Mouse (Mus musculus): ENCODE data around the gene Jpt1.
A peak's percentile ranks its signal among the peaks of the same experiment; 100 is the strongest.
"Not testable (repeated sequence)": the region's sequence is repeated elsewhere in the genome, so short reads cannot be mapped to it uniquely, and the experiment has no call there.

Jpt1 gene

DNA sequence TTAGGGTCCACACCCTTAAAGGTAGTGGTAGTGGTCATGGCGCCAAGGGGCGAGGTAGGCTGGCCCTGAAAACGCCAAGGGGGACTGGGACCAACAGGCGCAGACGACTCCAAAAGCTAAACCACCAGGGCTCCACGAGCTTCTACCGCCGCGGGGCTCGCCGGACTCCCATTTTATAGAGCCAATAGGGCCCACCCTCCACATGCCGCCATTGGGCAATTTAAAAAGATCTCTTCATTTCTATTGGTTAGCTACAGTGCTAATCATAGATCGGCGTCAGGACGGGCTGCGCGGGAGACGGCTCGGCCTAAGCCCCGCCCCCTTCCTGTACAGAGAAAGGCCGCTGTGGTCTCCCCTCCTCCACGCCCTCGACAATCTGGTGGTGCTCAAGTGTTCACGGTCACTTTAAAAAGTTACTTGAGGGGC lies at the start of gene Jpt1:
Gene Jpt1, minus strand, starts transcription at position 150 of the 426 bp plus-strand sequence.
- DNase-seq (ENCODE audit: low read depth) = peak; percentile 92

DNA sequence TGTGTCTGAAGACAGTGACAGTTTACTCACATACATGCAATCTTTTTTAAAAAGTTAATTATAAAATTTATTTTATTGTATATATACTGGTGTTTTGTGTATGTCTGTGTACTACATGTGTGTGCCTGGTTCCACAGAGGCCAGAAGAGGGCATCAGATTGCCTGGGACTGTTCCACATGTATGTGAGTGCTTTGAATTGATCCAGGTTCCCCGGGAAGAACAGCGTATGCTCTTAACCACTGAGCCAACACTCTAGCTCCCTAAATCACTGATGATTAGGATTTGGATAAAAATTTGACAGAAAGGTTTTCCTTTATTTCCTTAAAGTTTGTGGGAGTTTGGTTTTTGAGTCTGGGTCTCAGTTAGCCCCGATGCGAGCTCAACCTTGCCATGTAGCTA lies 49.2 kb upstream of the Jpt1 start:
- DNase-seq (ENCODE audit: low read depth) = no peak

DNA sequence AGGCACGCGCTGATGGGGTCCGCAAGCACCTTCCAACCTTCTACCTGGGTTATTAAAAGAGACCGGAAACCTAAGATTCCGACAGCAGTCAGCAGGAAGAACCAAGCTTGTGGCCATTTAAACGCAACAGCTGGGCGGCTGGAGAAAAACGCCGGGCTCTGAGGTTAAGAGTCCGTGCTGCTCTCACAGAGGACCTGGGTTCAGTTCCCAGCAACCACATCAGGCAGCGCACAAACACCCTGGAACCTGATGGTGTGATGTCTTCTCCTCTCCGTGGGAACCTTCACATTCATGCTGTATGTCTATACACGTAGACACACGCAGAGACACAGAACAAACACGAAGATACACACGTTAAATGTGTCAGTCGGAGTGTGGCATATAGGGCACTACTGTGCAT lies 41.5 kb upstream of the Jpt1 start:
- no peak for DNase-seq (ENCODE audit: low read depth)

DNA sequence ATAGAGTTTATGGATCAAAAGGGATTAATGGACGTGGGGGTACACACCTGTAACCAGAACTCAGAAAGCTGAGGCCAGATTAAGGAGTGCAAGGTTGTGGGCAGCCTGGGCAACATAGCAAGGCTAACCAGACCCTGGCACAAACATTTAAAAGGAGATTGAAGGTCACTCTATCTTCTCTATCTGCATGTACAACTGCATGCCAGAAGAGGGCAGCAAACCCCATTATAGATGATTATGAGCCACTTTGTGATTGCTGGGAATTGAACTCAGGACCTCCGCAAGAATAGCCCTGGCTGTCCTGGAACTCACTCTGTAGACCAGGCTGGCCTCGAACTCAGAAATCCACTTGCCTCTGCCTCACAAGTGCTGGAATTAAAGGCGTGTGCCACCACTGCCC lies 38.6 kb upstream of the Jpt1 start:
- DNase-seq (ENCODE audit: low read depth) = no peak

DNA sequence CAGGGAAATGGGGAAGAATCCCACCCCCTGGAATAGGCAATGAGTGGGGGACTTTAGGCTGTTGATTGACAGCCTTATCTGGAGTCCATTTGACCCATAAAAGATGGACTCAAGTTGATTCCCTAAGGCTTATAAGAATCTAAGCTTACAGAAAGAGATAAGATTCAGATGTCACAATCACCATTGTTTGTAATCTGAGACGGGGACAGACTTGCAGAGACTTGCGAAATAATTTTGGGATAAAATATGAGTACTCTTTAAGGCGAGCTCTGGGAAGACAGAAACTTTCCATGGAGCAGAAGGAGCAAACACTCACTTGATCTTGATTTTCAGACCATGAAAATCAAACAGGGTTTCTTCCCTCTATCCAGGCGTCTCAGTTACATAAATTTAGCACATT lies 29.4 kb upstream of the Jpt1 start:
- no peak for DNase-seq (ENCODE audit: low read depth)

DNA sequence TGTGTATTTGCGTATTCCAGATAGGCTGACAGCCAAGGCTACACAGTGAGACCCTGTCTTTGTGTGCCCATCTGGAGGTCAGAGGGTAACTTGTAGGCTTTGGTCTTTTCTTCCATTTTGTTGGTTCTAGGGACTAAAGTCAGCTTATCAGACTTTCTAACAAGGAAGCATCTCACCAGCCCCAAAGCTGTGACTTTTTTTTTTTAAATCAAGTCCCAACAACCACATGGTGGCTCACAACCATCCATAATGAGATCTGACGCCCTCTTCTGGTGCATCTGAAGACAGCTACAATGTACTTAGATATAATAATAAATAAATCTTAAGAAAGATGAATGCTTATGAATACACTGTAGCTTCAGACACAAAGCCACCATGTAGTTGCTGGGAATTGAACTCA lies 23.9 kb upstream of the Jpt1 start:
- no peak for DNase-seq (ENCODE audit: low read depth)

DNA sequence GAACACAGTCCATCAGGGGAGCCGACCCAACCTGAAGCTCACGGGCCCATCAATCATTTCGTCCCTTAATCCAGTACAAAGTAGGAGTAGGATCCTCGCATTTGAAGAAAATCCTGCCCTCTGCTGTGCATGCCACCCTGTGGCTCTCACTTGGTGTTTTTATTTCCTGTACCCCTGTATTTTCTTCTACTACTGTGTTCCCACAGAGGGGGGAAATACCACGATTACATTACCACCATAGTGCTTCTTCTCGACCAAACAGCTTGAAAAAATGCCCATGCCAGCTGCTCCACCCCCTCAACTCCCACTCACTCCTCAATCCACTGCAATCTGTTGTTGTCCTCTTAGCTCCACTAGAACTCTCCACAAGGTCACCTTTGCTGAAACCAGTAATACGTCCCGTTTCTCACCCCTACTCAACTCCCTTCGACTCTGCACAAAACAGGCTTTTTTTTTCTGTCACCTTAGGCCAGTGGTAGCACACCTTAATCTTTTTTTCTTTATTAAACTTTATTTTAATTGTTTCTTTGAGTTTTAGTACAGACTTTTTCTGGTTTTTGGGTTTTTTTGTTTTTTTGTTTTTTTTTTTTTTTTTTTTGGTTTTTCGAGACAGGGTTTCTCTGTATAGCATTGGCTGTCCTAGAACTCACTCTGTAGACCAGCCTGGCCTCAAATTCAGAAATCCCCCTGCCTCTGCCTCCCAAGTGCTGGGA lies 22.8 kb upstream of the Jpt1 start:
- DNase-seq (ENCODE audit: low read depth) = no peak

DNA sequence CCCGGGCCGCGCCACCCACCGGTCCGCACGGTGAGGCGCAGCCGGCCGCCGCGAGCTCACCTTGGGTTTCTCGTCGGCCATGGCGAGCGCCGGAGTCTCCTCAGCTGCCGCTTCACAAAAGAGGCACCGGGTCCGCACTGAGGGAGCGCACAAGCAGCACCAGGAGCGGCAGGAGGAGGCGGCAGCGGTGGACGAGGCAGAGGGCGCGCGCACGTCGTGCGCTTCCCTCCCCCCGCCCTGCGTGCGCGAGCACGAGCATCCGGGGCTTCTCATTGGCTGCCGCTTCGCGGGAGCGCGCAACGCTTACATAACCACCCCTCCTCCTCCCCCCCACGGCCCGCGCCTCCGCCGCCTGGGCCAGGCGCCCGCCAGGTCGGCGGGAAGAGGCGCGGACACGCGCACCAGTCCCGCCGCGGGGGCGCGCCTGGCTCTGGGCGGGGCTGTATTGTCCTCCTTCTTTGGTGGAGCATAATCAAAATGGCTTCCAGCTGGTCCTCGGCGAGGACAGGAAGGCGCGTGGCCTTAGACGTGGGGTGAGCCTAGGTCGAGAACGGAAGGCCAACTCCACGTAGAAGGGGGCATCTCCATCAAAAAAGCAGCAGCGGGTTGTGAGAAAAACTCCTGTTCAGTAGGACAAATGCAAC lies 22.0 kb upstream of the Jpt1 start, which contains the start of gene Sumo2:
Gene Sumo2, minus strand, starts transcription at position 239 of the 644 bp plus-strand sequence.
- DNase-seq (ENCODE audit: low read depth) = peak; percentile 92

DNA sequence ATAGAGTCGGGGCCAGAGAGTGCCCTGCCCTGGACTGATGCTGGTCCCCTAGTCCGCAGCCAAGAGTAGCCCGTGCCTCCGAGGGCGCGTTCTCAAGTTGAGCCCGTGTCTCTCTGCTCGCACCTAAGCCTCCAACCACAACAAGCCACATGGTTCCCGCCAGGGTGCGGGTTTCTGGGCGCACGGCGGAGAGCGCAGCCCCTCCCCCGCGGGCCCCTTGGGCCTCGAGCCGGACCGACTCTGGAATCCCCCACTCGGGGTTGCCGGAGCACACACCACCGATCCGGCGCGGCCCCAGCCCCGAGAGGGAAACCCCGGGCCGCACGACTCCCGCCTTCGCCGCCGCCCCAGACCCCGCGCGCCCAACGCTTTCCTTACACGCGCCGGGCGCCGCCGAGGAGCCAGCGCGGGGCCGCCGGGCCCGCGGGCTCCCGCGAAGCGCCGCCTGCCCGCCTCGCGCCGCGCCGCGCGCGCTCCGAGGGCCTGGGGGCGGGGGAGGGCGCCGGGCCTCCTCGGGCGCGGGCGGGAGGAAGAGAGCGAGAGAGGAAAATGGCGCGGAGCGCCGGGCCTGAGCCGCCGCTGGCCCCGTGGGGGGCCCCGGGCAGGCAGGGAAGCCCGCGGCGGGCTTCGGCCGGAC lies 21.3 kb upstream of the Jpt1 start:
- no peak for DNase-seq (ENCODE audit: low read depth)

DNA sequence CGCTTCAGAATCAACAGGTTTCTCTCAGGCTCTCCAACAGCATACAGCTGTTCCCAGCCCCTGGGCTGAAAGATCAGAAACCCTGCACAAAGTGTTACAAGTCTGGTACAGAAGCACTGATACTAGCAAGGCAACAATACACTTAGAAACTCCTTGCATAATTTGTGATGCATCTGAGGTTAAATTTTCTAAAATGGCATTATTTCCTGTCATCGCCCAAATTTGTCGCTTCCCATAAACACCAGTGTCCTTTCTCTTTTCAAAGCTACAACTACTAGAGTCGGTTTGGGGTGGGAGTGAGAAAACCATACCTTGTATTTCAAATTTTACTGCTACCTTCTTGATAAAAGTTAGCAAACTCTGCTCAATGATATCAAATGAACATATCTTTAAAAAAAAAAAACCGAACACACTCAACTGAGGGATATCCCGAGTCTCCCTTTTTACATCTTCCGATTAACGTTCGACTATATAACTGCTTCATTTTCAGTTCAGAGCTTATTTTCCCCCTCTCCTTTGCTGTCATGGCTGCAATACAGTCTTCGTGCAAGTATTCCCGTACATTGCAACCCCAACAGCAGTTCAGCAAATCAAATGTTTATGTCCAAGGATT lies 20.7 kb upstream of the Jpt1 start:
- DNase-seq (ENCODE audit: low read depth) = no peak

DNA sequence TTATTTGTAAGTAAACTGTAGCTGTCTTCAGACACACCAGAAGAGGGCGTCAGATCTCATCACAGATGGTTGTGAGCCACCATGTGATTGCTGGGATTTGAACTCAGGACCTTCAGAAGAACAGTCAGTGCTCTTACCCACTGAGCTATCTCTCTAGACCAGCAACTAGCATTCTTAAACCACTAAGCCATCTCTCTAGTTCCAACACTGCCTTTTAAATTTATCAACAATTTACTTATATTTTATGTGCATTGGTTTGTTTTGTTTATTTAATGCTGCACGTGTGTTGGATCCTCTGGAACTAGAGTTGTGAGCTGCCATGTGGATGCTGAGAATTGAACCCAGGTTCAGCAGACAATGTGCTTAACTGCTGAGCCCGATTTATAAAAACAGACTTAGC lies 12.3 kb upstream of the Jpt1 start:
- DNase-seq (ENCODE audit: low read depth) = not testable (repeated sequence)

DNA sequence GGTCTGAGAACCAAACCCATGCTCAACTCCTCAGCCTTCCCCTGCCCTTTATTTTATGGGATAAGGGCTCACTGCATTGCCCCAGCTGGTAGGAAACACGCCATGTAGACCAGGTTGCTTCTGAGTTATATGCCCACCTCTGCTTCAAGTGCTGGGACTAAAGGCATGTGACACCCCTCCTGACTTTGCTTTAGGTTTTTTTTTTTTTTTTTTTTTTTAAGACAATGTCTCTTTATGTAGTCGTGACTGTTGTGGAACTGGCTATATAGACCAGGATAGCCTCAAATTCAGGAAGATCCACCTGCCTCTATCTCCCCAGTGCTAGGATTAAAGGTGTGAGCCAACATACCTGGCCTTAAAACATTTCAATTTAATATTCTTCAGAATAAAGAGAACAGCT lies 8.5 kb upstream of the Jpt1 start:
- DNase-seq (ENCODE audit: low read depth) = no peak

DNA sequence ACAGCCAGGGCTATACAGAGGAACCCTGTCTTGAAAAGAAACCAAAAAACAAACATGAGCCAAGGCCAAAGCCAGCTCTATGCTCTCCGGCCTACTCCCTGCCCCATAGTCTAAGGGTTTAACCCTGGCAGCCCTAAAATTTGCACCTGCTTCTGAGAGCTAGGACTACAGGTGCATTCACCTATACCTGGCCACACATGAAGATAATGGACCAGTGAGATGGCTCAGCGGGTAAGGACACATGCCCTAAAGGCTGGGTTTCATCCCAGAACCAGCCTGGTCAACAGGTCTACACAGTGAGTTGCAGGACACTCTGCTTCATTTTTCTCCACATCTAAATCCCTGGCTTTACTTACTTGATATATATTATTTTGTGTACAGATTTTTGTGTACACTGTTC lies 8.1 kb upstream of the Jpt1 start:
- DNase-seq (ENCODE audit: low read depth) = no peak

DNA sequence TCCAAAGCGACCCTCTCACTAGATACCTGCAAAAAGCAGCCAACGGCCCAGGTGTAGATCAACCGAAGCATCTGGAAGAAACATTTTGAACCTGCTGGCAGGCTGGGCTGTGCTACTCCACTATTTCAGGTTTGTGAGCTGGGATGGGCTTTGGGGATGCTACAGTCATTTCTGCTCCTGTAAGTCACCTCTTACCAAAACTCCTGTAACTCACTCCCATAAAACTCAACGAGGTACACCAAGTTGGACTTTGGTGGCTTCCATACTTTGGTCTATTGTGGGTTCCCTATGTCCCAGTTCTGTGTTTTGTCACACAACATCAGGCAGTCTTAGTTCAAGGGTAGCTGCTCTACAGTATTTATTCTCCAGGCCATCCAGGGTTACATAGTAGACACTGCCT lies 6.9 kb upstream of the Jpt1 start:
- DNase-seq (ENCODE audit: low read depth) = no peak

DNA sequence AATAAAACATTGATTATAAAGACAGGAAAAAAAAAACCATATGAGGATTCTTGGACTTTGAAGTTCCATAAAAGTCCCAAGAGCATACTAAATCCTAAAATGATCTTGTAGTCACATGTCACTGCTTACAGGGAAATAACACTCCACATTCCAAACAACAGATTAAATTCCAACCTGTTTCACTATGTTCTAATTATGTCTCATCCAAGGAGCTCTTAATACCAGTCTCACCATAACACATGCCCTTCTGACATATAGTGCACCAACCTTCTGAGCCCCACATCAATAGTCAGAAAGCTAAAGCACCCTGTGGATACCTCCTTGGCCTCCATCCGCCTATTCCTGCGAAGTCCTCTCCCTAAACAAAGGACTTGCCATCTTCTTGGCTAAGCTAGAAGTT lies 6.0 kb upstream of the Jpt1 start:
- DNase-seq (ENCODE audit: low read depth) = no peak

DNA sequence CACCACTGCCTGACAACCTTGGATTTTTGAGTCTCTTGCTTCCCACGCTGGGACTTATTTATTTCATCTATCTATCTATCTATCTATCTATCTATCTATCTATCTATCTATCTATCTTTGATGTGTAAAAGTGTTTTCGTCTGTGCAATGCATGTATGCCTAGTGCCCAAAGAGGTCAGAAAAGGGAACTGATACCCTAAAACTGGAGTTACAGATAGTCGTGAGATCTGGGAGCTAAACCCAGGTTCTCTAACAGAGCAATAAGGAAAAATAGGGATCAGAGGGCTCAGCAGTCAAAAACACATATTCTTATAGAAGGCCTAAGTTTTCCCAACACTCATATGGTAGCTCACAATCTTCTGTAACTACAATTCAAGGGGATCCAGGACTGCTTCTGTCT lies 5.4 kb upstream of the Jpt1 start:
- DNase-seq (ENCODE audit: low read depth) = no peak

DNA sequence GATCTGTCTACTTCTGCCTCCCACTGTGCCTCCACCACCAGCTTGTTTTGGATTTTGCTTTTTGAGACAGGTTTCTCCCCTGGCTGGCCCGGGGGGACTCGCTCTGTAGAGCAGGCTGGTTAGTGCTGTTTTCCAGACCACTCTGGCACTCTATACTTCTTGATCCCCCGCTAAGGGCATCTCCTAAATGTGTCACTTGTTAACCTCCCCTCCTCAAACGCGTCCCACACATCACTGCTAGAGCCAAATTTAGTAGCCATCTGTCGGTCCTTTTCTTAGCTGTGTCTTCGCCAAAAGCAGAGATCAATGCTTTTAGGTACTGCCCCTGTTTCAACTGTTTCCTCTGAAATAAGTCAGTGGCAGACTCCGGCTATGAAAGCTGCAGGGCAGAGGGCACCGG lies 4.5 kb upstream of the Jpt1 start:
- no peak for DNase-seq (ENCODE audit: low read depth)

DNA sequence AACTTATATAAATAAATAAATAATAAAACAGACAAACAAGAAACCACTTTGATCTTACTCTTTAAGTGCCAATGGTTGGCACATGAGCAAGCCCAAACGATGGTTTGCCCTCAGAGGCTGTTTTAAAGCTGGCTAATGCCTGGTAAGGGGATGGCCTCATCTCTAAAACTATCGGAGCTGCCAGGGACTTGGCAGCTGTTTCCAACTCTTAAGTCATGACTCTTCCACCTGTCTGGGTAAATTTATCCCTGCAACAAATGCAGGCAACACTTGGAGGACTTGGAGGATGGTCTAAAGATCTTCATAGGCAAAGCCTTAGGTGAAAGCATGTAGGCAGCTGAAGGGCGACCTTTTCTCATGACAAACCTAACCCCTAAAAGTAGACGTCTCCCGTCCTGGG lies 2.8 kb upstream of the Jpt1 start:
- no peak for DNase-seq (ENCODE audit: low read depth)

DNA sequence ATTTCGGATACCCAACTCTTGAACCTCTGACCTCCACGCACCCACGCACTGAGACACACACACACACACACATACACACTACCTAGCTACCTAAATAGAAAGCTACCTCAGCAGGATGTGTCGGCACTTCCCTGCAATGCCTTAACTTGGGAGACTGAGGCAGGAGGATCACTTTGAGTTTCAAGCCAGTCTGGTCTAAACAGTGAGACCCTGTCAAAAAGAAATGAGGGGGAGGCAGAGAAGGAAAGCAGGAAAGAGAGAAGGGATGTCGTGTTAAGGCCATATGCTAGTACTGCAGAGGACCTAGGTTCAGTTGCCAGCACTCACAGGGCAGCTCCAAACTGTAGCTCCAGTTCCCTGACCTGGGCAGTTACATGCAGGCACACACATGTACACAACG lies 834 bp upstream of the Jpt1 start:
- DNase-seq (ENCODE audit: low read depth) = no peak

DNA sequence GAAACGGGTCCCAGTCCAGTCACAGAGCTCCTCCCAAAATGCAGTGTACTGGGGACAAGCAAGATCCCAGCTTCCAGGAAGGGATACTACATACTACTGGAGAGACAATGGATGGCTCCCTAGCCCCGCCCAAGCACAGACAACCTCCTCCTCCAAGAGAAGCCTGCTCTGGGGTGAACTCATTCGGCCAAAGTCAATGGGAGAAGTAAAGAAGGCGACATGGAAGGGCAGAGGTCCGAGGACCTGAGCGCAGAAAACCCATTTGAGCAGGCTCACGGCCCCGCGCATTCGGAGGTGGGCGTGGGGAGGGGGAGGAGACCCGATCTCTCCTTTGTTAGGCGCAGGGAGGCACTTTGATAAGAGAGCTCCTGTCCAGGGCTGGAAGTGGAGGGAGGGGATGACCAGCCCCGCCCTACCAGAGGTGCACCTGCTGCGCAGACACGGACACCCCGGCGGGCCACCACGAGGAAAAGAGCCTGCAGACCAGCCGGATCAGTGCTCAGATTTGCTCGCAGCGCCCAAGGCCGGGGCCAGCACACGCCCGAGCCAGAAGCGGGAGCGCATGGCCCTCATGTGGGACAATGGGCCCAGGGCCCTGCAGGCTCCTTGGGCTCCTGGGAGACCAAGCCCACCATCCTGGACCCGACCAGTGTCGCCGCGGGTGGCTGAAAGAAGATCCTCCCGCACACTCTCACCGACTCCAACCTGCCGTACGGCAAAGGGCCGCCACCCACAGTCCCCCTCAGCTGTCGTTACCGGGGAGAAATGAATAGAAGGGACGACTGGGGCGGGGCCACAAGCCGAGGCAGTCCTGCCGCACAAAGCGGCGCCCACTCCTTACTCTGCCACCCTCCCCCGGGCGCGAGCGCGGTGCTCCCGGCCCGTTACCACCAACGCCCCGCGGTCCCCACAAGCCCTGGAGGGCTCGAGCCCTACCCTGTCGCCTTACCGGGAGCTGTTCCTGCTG lies 633 bp downstream of the Jpt1 start:
- no peak for DNase-seq (ENCODE audit: low read depth)

DNA sequence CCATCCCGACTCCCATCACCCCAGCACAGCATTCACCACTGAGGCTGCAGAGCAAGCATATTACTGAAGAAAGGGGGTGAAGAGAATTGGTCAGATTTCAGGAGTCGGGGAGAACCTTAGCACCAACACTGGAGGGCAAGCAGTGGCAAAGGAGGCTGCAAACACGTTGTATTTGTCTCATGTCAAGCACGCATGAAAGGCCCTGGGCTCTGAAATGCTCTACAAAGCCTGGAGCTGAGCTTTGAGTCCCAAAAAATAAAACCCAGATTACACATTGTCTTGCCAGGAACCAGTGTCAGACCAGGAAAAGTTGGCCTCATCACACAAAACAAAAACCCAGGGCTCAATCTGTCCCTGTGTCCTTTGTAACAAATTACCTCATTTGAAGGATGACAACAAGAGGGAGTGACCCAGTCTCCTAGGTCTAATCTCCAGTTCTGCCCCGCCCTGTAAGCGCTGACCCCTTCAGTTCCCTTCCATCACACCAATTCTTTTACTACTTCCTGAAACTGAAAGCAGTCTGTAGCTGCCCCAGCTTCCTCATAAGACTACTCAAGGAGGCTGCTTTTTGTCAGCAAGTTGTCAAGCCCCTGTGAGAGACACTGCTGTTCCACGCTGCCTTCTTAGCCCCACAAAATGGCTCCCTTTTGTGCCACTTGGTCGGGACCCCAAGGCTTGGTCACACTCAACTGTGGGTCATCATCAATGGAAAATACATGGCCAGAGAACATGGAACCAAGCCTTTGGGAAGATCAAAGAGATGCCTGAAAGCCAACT lies 1.6 kb downstream of the Jpt1 start:
- DNase-seq (ENCODE audit: low read depth) = peak; percentile 50

Data from c-Kit-positive CD71-negative TER-119-negative erythroid progenitor cells, embryonic 14.5 days (primary cell).